19 mouse cellular contexts compared by ENCODE assay signal in the genomic region with DNA sequence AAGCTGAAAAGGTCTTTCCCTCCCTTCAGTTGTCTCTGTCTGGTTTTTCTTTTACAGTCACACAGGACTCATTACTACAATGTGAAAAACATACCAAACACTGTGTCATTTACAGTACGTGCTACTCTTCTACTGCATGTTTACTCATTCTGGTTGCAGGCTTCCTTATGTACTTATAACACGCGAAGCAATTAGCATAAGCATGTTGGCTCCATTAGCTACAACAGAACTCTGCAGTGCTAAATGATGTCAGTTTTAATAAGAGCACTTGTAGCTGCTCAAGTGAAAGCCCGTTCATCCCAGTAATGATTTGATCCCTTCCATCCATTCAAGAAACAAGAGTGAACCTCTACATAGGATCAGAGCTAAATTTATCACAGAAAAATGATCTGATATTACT.
"Had no signal": no experiment of that assay in that cellular context is flagged by ENCODE, and none has a peak within 500 bp of the region (broad histone marks: within the 10 kb centered on the region; RNA-seq: fewer than 3 reads in every experiment).

No protein-coding gene starts in this region.

- H3K4me3 ChIP-seq: lung, embryonic 15.5 days; midbrain, embryonic 10.5 days; midbrain, embryonic 12.5 days; myocyte; neural tube, embryonic 13.5 days; neural tube, embryonic 15.5 days; stomach, embryonic 15.5 days had no signal

- H3K9ac ChIP-seq: liver, postnatal 0 days; lung, embryonic 15.5 days; midbrain, embryonic 12.5 days; neural tube, embryonic 13.5 days; neural tube, embryonic 15.5 days; stomach, embryonic 15.5 days had no signal

- ATAC-seq: liver, postnatal 0 days; lung, postnatal 0 days; midbrain, embryonic 16.5 days had no signal

- H3K36me3 ChIP-seq: lung, embryonic 15.5 days; midbrain, embryonic 10.5 days; midbrain, embryonic 12.5 days; neural tube, embryonic 13.5 days; neural tube, embryonic 15.5 days; stomach, embryonic 15.5 days had no signal

- H3K27me3 ChIP-seq: lung, embryonic 15.5 days; midbrain, embryonic 12.5 days; neural tube, embryonic 13.5 days; neural tube, embryonic 15.5 days; stomach, embryonic 15.5 days had no signal

- H3K4me1 ChIP-seq: lung, embryonic 15.5 days; midbrain, embryonic 10.5 days; midbrain, embryonic 12.5 days; neural tube, embryonic 13.5 days; neural tube, embryonic 15.5 days; stomach, embryonic 15.5 days had no signal

- H3K9me3 ChIP-seq: lung, embryonic 15.5 days; midbrain, embryonic 10.5 days; midbrain, embryonic 12.5 days; neural tube, embryonic 13.5 days; neural tube, embryonic 15.5 days; stomach, embryonic 15.5 days had no signal

- H3K27ac ChIP-seq: lung, embryonic 15.5 days; midbrain, embryonic 10.5 days; midbrain, embryonic 12.5 days; neural tube, embryonic 13.5 days; neural tube, embryonic 15.5 days; stomach, embryonic 15.5 days; stomach, postnatal 0 days had no signal

- H3K4me2 ChIP-seq: lung, embryonic 15.5 days; midbrain, embryonic 12.5 days; neural tube, embryonic 13.5 days; neural tube, embryonic 15.5 days; stomach, embryonic 15.5 days had no signal

- DNase-seq: liver, postnatal 0 days; lung, adult 2 months; lung, postnatal 4 days; midbrain, embryonic 14.5 days; right cerebral cortex, adult 18-20 months; right cerebral cortex, postnatal 14 days; thymus, adult 2 months; thymus, postnatal 25 days; thymus, postnatal 4 days had no signal
